ENCODE assay signal across 11 mouse cellular contexts in the genomic region with DNA sequence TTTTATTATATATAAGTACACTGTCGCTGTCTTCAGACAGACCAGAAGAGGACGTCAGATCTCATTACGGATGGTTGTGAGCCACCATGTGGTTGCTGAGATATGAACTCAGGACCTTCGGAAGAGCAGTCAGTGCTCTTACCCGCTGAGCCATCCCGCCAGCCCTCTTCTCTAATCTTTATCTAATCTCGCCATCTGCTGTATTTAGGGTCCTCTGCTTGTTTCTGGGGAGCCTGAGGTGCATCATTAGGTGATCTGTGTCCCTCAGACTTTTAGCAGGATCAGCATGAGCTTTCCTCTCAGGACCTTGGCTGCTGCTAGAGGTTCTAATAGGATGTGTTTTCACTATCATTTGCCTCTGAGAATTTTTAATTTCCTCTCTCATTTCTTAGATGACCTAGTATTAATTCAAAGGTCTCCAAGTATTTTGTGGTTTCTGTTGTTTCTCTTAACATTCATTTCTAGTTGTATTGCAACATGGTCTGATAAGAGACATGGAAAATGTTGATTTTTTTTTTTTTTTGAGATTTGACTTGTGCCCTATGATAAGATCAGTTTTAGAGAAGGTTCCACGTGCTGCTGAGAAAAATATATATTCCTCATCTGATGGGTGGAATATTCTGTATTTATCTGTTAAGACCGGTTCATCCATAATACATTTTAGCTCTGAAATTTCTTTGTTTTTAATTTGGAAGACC.
"Had no signal": no experiment of that assay in that cellular context is flagged by ENCODE, and none has a peak within 500 bp of the region (broad histone marks: within the 10 kb centered on the region; RNA-seq: fewer than 3 reads in every experiment).

No protein-coding gene starts in this region.

- H3K27me3 ChIP-seq: intestine, embryonic 15.5 days; limb, embryonic 15.5 days; midbrain, embryonic 12.5 days; neural tube, embryonic 15.5 days had no signal

- H3K9me3 ChIP-seq: intestine, embryonic 15.5 days; limb, embryonic 15.5 days; midbrain, embryonic 12.5 days; neural tube, embryonic 15.5 days had no signal

- H3K27ac ChIP-seq: intestine, embryonic 15.5 days; limb, embryonic 15.5 days; midbrain, embryonic 12.5 days; neural tube, embryonic 15.5 days had no signal

- DNase-seq: kidney, adult 18-20 months; kidney, postnatal 14 days; lung, embryonic 14.5 days; lung, postnatal 10 days; lung, postnatal 4 days; right cerebral cortex, adult 18-20 months; right cerebral cortex, postnatal 25 days had no signal

- H3K36me3 ChIP-seq: intestine, embryonic 15.5 days; neural tube, embryonic 15.5 days had no signal

- H3K4me2 ChIP-seq: intestine, embryonic 15.5 days; limb, embryonic 15.5 days; lung, embryonic 14.5 days; midbrain, embryonic 12.5 days; neural tube, embryonic 15.5 days had no signal

- H3K4me3 ChIP-seq: intestine, embryonic 15.5 days; limb, embryonic 15.5 days; midbrain, embryonic 12.5 days; neural tube, embryonic 15.5 days had no signal

- H3K9ac ChIP-seq: intestine, embryonic 15.5 days; limb, embryonic 15.5 days; lung, embryonic 14.5 days; midbrain, embryonic 12.5 days; neural tube, embryonic 15.5 days had no signal

- ATAC-seq: intestine, embryonic 15.5 days had no signal

- H3K4me1 ChIP-seq: intestine, embryonic 15.5 days; limb, embryonic 15.5 days; midbrain, embryonic 12.5 days; neural tube, embryonic 15.5 days had no signal
